Mouse (Mus musculus) G1E (cell line): Measurements from ENCODE around the gene Mark2.

Experiments
- CTCF ChIP-seq: IDR thresholded peaks from 2 replicates; pipeline ENCODE4 v1.5.1; 2012; ENCODE audit warnings: low read depth, low read length, inconsistent platforms, mixed read lengths
- GATA1 ChIP-seq: IDR thresholded peaks from 2 replicates; pipeline ENCODE4 v1.6.1; 2012; ENCODE audit warnings: borderline replicate concordance, low read length, inconsistent platforms, mixed read lengths
- GATA2 ChIP-seq: IDR thresholded peaks from 2 replicates; pipeline ENCODE4 v1.6.1; 2012; ENCODE audit warnings: low read depth, low read length, inconsistent platforms, borderline replicate concordance
- POLR2AphosphoS5 ChIP-seq: IDR thresholded peaks from 2 replicates; pipeline ENCODE4 v1.6.1; 2012; ENCODE audit warnings: low read depth, low read length, inconsistent platforms; ENCODE audit not compliant: insufficient replicate concordance
- TAL1 ChIP-seq: conservative IDR thresholded peaks from 2 replicates; pipeline ENCODE4 v1.6.1; 2012; ENCODE audit warnings: low read depth, low read length, inconsistent platforms, mixed read lengths

DNA sequence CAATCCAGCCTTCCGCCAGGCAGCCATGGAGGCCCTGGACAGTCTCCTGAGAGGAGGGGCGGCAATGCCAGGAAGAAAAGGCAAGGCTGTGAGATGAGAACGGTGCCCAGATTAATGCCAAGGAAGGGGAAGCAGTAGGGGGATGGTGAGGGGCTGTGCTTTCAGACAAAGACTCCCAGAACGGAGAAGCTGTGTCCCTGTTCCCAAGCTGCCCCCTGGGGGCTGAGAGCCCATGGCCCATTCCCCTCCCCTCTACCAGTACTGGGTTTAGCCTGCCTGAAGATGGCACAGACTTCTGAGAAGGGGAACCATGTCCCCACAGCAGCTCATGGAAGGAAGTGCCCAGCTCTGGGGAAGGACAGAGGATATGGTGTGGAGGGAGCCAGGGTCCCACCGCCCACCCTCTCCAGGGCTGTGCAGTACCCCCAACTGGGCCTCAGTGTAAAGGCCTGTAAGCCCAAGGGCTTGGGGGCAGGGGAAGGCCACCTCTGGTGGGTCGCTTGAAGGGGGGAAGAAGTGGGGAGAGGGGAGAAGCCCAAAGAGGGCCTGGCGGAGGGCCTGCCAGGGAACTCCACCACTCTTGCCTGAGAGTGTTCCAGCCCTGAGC is 65.5 kb downstream of the Mark2 start:
- no peak for TF ChIP-seq CTCF
- no peak for TF ChIP-seq TAL1
- no peak for TF ChIP-seq POLR2AphosphoS5
- TF ChIP-seq GATA1 = no peak
- TF ChIP-seq GATA2 = no peak
